Mouse (Mus musculus) kidney, adult 2 months (tissue): ENCODE measurements around the gene Defb47. TPM values are rescaled to one million over a fixed set of nuclear protein-coding genes. Genes with fewer than 3 reads are reported as not detected.

Source experiments
- DNase-seq: peaks from one replicate; pipeline ENCODE4 v3.0.0; 2021
- H3K27ac ChIP-seq: fragments of 200-500 bp; 2 replicates; pipeline ENCODE4 v1.5.1; 2012; ENCODE audit warnings: low read depth, low read length, control low read depth, inconsistent platforms; ENCODE audit not compliant: insufficient read depth
- H3K27me3 ChIP-seq: fragments of 200-500 bp; replicated peaks from 2 replicates; pipeline ENCODE4 v1.6.1; 2012; ENCODE audit warnings: mild to moderate bottlenecking, moderate library complexity, low read length, inconsistent platforms; ENCODE audit not compliant: control insufficient read depth, insufficient read depth
- H3K36me3 ChIP-seq: fragments of 200-500 bp; 2 replicates; pipeline ENCODE4 v1.6.1; 2012; ENCODE audit warnings: mild to moderate bottlenecking, moderate library complexity, low read length, inconsistent platforms; ENCODE audit not compliant: control insufficient read depth, insufficient read depth
- H3K4me1 ChIP-seq: fragments of 200-500 bp; 2 replicates; pipeline ENCODE4 v1.6.1; 2011; ENCODE audit warnings: low read length; ENCODE audit not compliant: control insufficient read depth, insufficient read depth
- H3K4me3 ChIP-seq: fragments of 200-500 bp; 2 replicates; pipeline ENCODE4 v1.5.1; 2011; ENCODE audit warnings: mild to moderate bottlenecking, low read depth, low read length, control low read depth; ENCODE audit not compliant: insufficient read depth
- CTCF ChIP-seq: fragments of 200-500 bp; conservative IDR thresholded peaks from 2 replicates; pipeline ENCODE4 v1.5.1; 2011; ENCODE audit warnings: low read depth, mild to moderate bottlenecking, control low read depth, low read length, moderate library complexity, mixed read lengths; ENCODE audit not compliant: insufficient read depth, insufficient read length
- POLR2A ChIP-seq: fragments of 200-500 bp; IDR thresholded peaks from one replicate; pipeline ENCODE4 v1.6.1; 2011; ENCODE audit warnings: low read depth, low read length, control low read depth
- WGBS: fragments of 180-500 bp; shearing (Covaris S2); methylation state at CpG from one replicate; pipeline ENCODE4 v1.1.7; 2018; 5-methylcytosine and 5-hydroxymethylcytosine counted together
- polyA plus RNA-seq: library from polyadenylated mRNA; depleted of rRNA; stranded (reverse); fragments of >200 nt; gene quantifications from 2 replicates; pipeline ENCODE4 v1.2.3, GENCODE M21; 2012; rRNA removed

Defb47 gene
- polyA plus RNA-seq: not detected in 2 replicates

DNA sequence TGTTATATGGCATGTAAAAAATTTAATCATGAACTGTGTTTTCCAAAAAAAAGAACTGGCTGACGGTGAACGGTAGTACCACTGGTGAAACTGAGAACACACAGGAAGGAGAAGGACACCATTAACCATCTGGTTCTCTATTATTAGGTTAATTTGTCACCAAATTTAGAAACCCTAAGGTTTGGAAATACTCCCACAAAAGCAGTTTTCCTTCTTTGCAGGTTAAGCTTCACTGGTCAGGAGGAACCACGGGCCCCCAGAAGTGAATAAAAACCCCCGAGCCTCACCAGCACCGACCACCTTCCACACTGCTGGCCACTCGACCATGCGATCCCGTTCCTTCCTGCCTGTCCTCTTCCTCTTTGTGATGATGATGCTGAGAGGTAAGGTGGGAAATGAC is at the start of gene Defb47:
Defb47 (plus strand) TSS at position 301 of the 400 bp plus-strand sequence.
- 41% methylated on average over 8 of the region's 8 CpGs for WGBS
- no peak for TF ChIP-seq CTCF
- no peak for TF ChIP-seq POLR2A
- H3K4me1 ChIP-seq: no peaks in the 10 kb centered on the region
- H3K27ac ChIP-seq: no peak within 1 kb of the TSS
- H3K4me3 ChIP-seq: no peak within 1 kb of the TSS
- no peaks in the 10 kb centered on the region for H3K36me3 ChIP-seq
- H3K27me3 ChIP-seq: no peaks in the 10 kb centered on the region
- DNase-seq: no peak

DNA sequence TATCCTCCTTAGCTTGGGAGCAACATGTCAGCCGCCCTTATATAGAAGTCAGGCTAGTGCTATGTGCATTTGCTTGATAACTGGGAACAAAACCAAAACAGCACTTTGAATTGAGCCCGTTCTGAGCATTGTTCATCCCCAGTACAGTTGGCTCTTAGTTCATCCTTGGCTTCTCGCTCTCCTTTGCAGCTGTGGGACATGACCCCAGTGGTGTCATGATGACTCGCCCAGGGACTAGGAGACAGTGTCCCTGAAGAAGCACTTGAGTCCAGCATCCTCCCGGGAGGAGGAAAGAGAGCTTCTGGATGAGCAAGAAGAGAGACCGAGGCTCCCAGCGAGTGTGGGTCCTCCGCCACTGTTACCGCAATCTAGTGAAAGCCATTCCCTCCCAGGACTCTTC is 41.8 kb upstream of the Defb47 start:
- Histone ChIP-seq H3K36me3 (no peaks in the 10 kb centered on the region), H3K27ac (no peak overlapping the region), H3K4me3 (no peak overlapping the region), H3K27me3 (no peaks in the 10 kb centered on the region), H3K4me1 (no peaks in the 10 kb centered on the region)
- TF ChIP-seq CTCF: no peak
- TF ChIP-seq POLR2A: no peak
- DNase-seq: no peak
- WGBS: 92% methylated on average over 9 of the region's 9 CpGs

- TF ChIP-seq CTCF: no peak
- no peak for TF ChIP-seq POLR2A
- DNase-seq: no peak
- Histone ChIP-seq H3K27me3 (no peaks in the 10 kb centered on the region), H3K4me3 (no peak overlapping the region), H3K27ac (no peak overlapping the region), H3K4me1 (no peaks in the 10 kb centered on the region), H3K36me3 (no peaks in the 10 kb centered on the region)
- WGBS: 67% methylated on average over 4 of the region's 4 CpGs
These were observed 34.2 kb upstream of the Defb47 start for GRCm38 (mm10) chr14:62963632-62964031.

DNA sequence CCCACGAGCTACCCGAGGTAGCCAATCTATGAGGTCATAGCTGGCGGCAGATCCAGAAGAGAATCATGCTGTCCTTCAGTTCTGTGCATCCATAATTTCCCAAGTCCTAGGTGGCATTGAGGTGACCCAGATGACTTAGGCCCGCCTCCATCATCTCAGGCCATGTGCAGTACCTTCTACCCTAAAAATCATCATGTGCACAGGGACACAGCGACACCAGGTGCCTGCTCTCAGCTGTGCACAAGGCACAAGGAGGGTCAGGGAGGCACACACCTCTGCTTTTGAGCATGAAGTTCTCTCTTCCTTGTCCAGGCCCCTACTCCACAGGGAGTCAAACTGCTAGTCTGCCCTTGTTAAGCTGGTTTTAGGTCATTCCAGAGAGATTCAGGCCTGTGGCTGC is 32.5 kb upstream of the Defb47 start:
- Histone ChIP-seq H3K27me3 (no peaks in the 10 kb centered on the region), H3K4me3 (no peak overlapping the region), H3K4me1 (no peaks in the 10 kb centered on the region), H3K27ac (no peak overlapping the region), H3K36me3 (no peaks in the 10 kb centered on the region)
- 86% methylated on average over 5 of the region's 5 CpGs for WGBS
- TF ChIP-seq POLR2A (no peak), CTCF (peak; percentile 49)
- no peak for DNase-seq

DNA sequence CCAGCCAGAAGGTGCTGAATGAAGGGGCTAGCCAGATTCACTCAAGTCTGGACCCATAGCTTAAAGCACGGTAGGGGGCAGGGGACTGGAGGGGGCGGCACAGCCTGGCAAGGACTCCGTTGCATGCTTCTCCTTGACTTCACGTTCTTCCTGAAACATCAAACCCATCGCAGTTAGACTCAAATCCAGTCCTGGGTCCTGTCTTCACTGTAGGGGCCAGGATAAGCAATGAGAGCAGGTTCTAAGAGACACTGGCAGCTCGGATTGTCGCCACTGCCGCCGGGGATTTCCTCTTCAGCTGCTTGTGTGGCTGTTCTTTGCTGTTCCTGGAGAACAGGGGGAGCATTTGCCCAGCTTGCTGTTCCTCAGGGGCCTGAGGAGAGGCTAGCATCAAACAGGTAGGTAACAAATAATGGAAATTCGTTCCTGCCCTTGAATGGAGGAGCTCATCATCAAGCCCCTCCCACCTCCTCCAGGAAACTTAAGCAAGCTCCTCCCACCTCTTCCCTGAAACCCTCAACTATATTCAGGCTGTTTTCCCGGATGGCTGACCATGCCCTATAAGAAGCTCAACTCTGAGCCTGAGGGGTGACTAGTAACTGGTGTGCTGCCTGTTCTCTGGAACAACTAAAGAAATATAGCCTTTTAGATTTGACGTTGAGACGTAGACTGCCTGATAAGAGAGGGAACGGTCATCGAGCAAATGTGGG is 31.9 kb upstream of the Defb47 start:
- H3K4me3 ChIP-seq: 0 out of 2 replicates have a peak overlapping the region, but pooled peaks have one; percentile 5
- H3K36me3 ChIP-seq: no peaks in the 10 kb centered on the region
- H3K4me1 ChIP-seq: no peaks in the 10 kb centered on the region
- 16% methylated on average over 15 of the region's 15 CpGs for WGBS
- H3K27me3 ChIP-seq: no peaks in the 10 kb centered on the region
- DNase-seq: peak; percentile 16
- H3K27ac ChIP-seq: no peak overlapping the region
- no peak for TF ChIP-seq CTCF
- no peak for TF ChIP-seq POLR2A

- Histone ChIP-seq H3K27ac (no peak overlapping the region), H3K4me3 (no peak overlapping the region), H3K27me3 (no peaks in the 10 kb centered on the region), H3K4me1 (no peaks in the 10 kb centered on the region), H3K36me3 (no peaks in the 10 kb centered on the region)
- TF ChIP-seq CTCF: peak; percentile 71
- no peak for TF ChIP-seq POLR2A
- peak; percentile 60 for DNase-seq
- WGBS: 23% methylated on average over 5 of the region's 5 CpGs
These were observed 22.8 kb upstream of the Defb47 start for GRCm38 (mm10) chr14:62975046-62975445.

DNA sequence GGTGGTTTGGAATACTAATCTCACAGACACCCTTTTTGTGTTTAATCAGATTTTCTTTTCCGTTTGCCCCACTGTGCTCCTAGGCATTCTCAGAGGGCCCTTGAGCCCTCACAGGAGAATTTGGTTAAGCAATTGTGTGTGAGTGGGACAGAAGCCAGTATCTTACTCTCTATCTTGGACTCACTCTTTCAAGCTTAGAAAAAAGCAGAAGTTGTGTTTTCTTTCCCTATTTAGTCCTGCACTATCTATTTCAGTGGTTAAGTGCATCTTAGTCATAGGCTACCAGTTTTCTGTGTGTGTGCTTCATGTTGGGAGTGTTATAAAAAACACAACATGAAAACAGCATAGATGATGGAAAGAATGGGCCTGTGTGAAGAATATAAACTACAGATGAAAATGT is 18.1 kb upstream of the Defb47 start:
- Histone ChIP-seq H3K27me3 (no peaks in the 10 kb centered on the region), H3K4me3 (no peak overlapping the region), H3K36me3 (no peaks in the 10 kb centered on the region), H3K4me1 (no peaks in the 10 kb centered on the region), H3K27ac (no peak overlapping the region)
- no peak for TF ChIP-seq POLR2A
- TF ChIP-seq CTCF: no peak
- no peak for DNase-seq
- 92% methylated on average over 1 of the region's 1 CpGs for WGBS
